Mouse (Mus musculus) MEL-GATA-1-ER (cell line): ENCODE results near the gene Kcnj6.
"Not testable (repeated sequence)": the region's sequence is repeated elsewhere in the genome, so short reads cannot be mapped to it uniquely, and the experiment has no call there.

Experiments used
- DNase-seq: peaks from one replicate; pipeline ENCODE4 v3.0.0-alpha.2; 2012; ENCODE audit warnings: low read depth; ENCODE audit errors: extremely low read depth

The Kcnj6 gene

DNA sequence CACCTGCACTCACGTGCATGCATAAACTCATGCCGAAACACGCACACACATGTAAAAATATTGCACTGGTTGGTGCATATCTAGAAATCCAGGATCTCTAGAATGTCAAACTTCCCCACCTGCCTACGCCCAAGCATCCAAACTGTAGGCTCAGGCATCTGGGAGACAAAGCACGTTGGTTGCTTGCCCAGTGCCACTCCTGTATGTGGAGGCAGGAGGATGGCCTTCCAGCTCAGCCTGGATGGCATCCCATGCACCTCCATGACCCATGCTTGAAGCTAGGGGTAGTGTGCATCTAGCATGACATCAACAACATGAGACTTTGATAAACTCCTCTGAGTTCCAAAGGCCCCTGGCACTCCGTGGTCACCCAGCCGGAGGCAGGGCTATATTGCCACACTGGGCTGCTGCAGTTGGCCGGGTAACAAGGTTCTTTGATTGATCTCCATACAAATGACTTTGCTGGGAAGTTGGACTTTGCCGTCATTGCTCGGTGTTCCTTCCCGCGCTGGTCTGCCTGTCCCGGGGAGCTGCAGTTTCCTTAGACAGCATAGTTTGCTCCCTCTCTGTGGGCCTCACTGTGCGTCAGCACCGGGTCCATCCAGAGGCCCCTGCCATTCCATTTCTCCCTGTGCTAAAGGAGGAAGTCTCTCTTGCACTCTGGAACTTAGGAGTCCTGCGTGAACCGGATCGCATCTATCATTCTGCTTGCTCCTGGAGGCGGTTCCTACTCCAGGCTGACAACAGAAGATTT is 144.9 kb downstream of the Kcnj6 start:
- DNase-seq = no peak

- no peak for DNase-seq
Measured at GRCm38 (mm10) chr16:94850393-94850792, 147.1 kb downstream of the Kcnj6 start.

DNA sequence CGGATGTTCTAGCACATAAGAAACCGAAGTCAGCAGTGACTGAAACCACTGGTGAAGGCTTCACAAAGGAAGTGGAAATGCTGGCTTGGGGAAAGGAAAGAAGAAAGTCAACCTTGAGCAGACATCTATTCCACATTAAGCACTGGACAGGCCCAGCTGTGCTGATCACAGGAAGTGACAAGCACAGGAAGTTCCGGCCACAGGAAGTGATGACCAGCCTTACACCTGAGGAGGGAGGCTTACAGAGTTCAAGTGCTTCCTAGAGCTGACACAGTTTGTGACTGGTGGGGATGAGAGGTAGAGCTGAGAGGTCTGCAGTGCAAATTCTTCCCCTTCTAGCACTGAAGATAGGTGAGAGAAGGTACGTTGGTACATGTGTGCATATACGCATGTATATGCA is 151.5 kb downstream of the Kcnj6 start:
- no peak for DNase-seq

DNA sequence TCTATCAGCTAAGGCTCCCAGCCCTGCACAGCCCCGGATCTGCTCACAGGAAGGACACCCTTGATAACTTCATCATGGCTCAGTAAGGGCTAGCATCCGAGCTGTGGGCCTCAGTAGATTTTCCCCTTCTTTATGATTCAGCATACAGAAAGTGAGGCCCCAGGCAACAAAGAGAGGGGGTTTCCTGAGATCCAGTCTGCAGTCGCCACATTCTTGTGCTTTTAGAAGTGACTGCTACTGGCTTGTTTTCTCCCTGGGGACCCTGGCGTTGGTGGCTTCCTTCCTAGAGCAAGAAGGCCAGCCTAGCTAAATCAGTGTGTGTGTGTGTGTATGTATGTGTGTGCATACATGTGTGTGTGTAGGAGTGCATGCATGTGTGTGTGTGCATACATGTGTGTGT is 152.7 kb downstream of the Kcnj6 start:
- no peak for DNase-seq

DNA sequence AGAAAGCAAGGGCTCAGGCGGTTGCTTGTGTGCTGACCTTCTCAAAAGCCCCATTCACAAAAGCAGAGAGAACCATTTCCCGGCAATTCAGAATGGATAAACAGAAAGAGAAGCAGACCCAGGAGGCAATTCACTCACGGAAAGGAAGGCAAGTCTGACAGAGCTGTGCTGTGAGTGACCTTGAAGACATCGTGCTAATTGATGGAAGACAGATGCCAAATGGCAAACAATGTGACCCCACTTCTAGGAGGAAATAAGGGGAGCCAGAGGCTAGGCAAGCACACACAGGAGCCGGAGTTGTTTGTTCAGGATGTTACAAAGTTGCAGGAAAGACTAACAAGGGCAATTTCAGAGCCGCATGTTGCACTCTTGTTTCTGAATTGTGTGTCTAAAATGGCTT is 158.1 kb downstream of the Kcnj6 start:
- no peak for DNase-seq

DNA sequence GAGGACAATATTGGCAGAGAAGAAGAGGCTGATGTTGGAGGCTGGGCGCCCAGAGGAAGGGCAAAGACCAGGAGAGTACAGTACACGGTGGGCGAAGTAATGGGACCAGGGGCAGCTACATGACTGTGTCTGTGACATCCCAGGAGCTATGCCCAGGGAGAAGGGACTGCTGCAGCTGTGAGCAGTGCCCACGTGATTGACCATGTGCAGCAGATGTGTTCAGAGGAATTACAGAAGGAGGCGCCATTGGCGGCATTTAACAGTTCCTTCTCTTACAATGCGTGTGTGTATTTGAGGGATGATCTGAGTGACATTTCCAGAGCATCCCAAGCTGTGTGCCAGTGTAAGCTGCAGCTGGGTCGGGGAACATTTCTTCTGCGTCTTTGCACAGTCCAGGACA is 159.6 kb downstream of the Kcnj6 start:
- no peak for DNase-seq

GRCm38 (mm10) chr16:94834502-94834901 is 163.0 kb downstream of the Kcnj6 start:
- DNase-seq = no peak

- no peak for DNase-seq
Measured at GRCm38 (mm10) chr16:94828166-94828565, 169.3 kb downstream of the Kcnj6 start.

GRCm38 (mm10) chr16:94827092-94827585 is 170.4 kb downstream of the Kcnj6 start:
- DNase-seq = no peak

DNA sequence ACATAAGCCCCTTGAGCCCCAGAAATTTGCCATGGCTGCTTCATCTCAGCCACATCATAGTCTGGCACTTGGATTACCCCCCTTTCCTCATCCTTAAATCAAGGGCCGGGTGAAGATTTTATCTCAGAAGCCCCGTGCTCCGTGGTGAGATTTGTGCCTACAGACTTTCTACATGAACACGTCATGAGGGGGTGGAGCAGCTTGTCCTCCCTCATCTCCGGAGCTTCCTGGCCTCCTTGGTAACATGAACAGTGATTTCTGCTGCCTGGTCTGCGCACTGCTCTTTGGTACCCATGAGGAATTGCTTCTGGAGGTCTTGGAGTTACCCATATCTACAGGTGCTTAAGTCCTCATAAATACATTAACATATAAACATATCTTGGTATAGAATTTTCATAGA is 172.2 kb downstream of the Kcnj6 start:
- no peak for DNase-seq

DNA sequence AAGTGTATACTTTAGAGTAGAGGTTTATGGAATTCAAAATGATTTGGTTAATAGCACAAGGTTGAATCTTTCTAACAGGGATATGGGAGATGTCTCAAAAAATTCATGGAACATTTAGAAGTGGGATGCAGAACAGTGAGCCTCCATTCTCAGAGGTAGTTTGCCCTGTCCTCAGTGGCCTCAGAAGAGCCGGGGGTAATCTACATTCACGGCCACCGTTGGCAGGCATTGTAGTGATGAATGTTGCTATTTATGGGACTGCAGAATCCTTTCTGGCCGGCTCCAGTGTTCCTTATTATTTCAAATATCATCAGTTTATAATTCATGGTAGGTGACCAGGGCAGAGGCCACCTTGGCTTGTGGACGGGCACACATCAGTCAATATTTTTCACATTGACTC is 174.9 kb downstream of the Kcnj6 start:
- DNase-seq = no peak

DNA sequence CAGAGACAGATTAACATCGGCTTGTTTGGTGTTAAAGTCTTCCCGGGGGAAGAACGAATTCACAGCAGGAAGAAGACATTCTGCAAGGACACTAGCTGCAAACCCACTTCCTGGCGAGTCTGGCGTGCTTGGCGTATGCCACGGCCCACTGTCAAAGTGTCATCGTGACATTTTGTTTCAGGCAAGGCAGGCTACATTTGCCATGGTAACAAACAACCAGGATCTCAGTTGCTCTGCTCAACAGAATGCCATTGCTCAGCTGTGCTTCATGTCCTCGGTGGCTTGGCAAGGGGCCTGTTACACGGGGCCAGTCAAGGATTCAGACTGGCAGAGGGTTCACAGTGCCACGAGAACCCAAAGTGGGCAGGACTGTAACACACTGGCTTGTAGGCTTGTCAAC is 175.9 kb downstream of the Kcnj6 start:
- DNase-seq = no peak

DNA sequence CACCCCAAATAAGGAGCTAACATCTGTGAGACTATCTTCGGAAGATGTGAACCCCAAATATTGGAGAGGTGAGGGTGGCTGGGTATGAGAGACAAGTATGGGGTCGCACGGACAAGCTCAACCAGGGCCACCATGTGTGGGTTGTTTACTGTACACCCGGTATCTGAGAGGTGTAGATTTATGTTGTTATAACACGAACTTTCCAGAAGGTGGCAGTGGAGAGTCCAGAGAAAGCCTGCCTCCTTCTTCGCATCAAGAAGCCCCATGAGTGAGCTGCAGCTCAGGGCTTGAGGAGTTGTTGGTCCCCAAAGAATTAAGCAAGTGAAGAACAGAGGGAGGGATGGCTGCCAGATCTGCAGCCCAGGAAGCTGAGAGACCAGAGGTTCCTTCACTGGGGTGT is 181.1 kb downstream of the Kcnj6 start:
- DNase-seq = no peak

GRCm38 (mm10) chr16:94815891-94816290 is 181.6 kb downstream of the Kcnj6 start:
- DNase-seq = no peak

DNA sequence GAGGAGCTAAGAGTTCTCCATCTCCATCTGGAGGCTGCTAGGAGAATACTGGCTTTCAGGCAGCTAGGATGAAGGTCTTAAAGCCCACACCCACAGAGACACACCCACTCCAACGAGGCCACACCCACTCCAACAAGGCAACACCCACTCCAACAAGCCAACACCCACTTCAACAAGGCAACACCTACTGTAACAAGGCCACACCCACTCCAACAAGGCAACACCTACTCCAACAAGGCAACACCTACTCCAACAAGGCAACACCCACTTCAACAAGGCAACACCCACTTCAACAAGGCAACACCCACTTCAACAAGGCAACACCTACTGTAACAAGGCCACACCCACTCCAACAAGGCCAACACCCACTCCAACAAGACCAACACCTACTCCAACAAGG is 188.2 kb downstream of the Kcnj6 start:
- DNase-seq = not testable (repeated sequence)

GRCm38 (mm10) chr16:94798241-94798640 is 199.3 kb downstream of the Kcnj6 start:
- no peak for DNase-seq

- no peak for DNase-seq
Measured at GRCm38 (mm10) chr16:94797366-94797765, 200.1 kb downstream of the Kcnj6 start.

DNA sequence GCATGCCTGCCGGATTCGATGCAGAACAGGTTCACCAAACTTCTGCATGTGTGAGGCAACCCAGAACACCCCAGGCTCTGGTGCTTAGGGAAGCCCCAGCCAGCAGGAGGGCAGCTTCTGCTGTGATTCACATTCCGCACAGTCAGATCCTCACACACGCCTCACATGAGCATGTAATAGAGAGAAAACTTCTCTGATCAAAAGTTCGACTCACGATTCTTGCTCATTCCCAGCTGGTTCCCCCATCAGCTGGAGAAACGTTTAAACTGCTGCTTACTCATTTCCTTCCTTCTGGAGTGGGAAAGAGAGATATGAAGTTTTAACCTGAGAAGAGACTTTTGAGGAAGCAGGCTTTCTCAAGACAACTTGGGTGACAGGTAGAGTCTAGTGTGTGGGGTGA is 204.5 kb downstream of the Kcnj6 start:
- no peak for DNase-seq

- DNase-seq = no peak
Measured at GRCm38 (mm10) chr16:94789958-94790357, 207.5 kb downstream of the Kcnj6 start.

DNA sequence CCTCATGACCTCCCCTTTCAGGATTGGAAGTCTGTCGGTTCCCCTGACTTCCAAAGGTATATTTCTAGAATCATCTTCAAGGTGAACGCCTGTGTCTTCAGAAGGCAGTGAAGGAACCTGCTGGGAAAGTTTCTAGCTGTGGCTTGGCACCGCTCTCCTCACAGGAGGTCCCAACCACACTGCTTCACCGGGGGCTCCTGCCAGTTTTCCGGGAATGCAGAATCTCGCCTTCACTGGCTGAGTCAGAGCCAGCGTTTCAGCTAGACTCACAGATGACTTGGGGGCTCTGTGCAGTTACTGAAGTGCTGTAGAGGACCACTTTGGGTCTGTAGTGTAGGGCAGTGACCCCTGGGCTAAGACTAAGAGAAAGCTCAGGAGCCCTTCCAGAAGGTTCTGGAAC is 208.8 kb downstream of the Kcnj6 start:
- DNase-seq = no peak

- no peak for DNase-seq
Measured at GRCm38 (mm10) chr16:94788165-94788564, 209.3 kb downstream of the Kcnj6 start.

DNA sequence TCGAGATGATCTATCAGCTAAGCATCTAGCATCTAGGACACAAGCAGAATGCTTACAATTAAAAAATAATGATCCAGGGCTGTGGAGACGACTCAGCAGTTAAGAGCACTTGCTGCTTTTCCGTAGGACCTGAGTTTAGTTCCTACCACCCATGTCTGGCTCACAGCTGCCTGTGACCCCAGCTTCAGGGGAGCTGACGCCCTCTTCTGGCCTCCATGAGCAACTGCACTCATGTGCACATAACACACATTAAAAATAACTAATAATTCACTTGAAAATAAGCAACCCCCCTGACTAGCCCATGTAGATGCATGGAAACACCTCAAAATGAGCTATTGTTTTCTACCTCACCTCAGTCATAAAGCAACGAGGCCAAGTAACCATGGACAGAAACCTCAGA is 211.6 kb downstream of the Kcnj6 start:
- DNase-seq = no peak

- no peak for DNase-seq
Measured at GRCm38 (mm10) chr16:94783696-94784095, 213.8 kb downstream of the Kcnj6 start.
